Mouse (Mus musculus) erythroblast, embryonic 14.5 days (primary cell): ENCODE results near the gene Fam78a.

Experiments
- GATA1 ChIP-seq: IDR thresholded peaks from 2 replicates; pipeline ENCODE4 v1.6.1; 2012; ENCODE audit warnings: low read length, inconsistent platforms, mixed read lengths
- TAL1 ChIP-seq: IDR thresholded peaks from 3 replicates; pipeline ENCODE4 v1.6.1; 2012; ENCODE audit warnings: low read length, inconsistent platforms, mixed read lengths

DNA sequence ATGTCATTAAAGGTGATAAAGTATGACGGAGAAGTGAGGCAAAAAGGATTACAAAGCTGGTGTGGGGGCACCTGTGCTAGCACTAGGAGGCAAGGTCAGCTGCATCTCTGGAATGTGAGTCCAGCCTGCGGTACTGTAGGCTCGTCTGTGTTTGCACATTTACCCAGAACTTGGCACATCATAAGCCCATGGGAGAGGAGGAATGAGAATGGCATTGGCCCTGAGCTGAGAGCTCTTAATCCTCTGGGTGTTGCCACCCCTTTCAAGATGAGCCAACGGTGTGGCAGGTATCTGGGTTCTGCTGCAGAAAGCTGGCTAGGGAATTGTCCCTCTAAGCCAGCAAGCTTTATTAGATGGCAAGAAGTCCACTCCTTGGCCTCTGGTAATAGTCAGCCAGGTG lies 65.0 kb downstream of the Fam78a start:
- TF ChIP-seq GATA1, result no peak
- no peak for TF ChIP-seq TAL1
